Mouse (Mus musculus) MEL (cell line): ENCODE data around the gene Kcnh8.

ENCODE experiments used
- BHLHE40 ChIP-seq: IDR thresholded peaks from 2 replicates; pipeline ENCODE4 v1.6.1; 2012; ENCODE audit warnings: low read depth, mild to moderate bottlenecking, inconsistent platforms, low read length, improper control_type of control experiment, borderline replicate concordance
- CTCF ChIP-seq, 3 experiments: IDR thresholded peaks in 2 of 3; conservative IDR thresholded peaks in 1 of 3; 2 replicates each; pipeline ENCODE4 v1.5.1; 2011 to 2012; ENCODE audit warnings: low read length in 3 of 3, low read depth in 2 of 3, mild to moderate bottlenecking in 2 of 3, improper control_type of control experiment in 1 of 3, inconsistent platforms in 1 of 3, mixed read lengths in 1 of 3, moderate library complexity in 1 of 3; ENCODE audit not compliant: control insufficient read depth in 1 of 3, insufficient read depth in 1 of 3, poor library complexity in 1 of 3, severe bottlenecking in 1 of 3
- GATA1 ChIP-seq: IDR thresholded peaks from 2 replicates; pipeline ENCODE4 v1.6.1; 2011; ENCODE audit warnings: low read depth, low read length, improper control_type of control experiment
- POLR2A ChIP-seq, 2 experiments: IDR thresholded peaks; 2 replicates each; pipeline ENCODE4 v1.6.1; 2011 to 2012; ENCODE audit warnings: low read length in 2 of 2, mild to moderate bottlenecking in 2 of 2, control low read depth in 1 of 2, improper control_type of control experiment in 1 of 2, low read depth in 1 of 2, moderate library complexity in 1 of 2; ENCODE audit not compliant: control insufficient read depth in 1 of 2, insufficient read depth in 1 of 2, poor library complexity in 1 of 2
- TCF12 ChIP-seq: IDR thresholded peaks from 2 replicates; pipeline ENCODE4 v1.6.1; 2014; ENCODE audit warnings: low read depth, mild to moderate bottlenecking, inconsistent platforms, low read length, improper control_type of control experiment, moderate library complexity
- USF1 ChIP-seq: IDR thresholded peaks from 2 replicates; pipeline ENCODE4 v1.6.1; 2014; ENCODE audit warnings: low read depth, mild to moderate bottlenecking, inconsistent platforms, low read length, improper control_type of control experiment, moderate library complexity

DNA sequence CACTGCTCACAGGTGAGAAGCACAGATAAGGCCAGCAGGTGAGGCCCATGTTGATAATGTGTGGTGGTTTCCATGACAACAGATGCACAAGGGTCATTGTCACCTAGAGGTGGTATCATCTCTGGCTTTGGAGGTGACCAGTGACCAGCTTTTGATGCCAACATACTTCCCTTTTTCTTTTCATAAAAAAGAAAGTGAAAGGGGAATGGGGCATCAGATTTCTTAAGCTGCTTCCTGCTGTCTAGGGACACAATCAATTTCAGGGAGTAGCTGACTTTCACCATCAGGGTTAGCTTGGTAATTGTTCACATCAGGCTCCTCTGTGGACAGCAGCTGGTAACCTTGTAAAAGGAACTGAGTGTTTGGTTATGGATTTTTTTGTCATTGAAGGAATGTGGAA lies 135.9 kb downstream of the Kcnh8 start:
- TF ChIP-seq POLR2A (IDR thresholded peaks at IDR 0.05; ENCODE audit: control insufficient read depth in 1 of 2, insufficient read depth in 1 of 2, low read depth in 1 of 2, low read length in 2 of 2, poor library complexity in 1 of 2), result no peak
- TF ChIP-seq GATA1, result no peak
- TF ChIP-seq TCF12, result no peak
- no peak for TF ChIP-seq CTCF (IDR thresholded peaks at IDR 0.05 in 2 of 3, conservative IDR thresholded peaks at IDR 0.05 in 1 of 3; ENCODE audit: control insufficient read depth in 1 of 3, insufficient read depth in 1 of 3, low read depth in 2 of 3, low read length in 3 of 3, poor library complexity in 1 of 3, severe bottlenecking in 1 of 3)
- no peak for TF ChIP-seq BHLHE40
- TF ChIP-seq USF1, result no peak
